Mouse (Mus musculus) lung, postnatal 4 days (tissue): ENCODE measurements around the gene Eif4g3.
"Not testable (repeated sequence)": the region's sequence is repeated elsewhere in the genome, so short reads cannot be mapped to it uniquely, and the experiment has no call there.

Experiments
- DNase-seq, 2 experiments: peaks; one replicate each; pipeline ENCODE4 v3.0.0; 2021

Eif4g3 gene

GRCm38 (mm10) chr4:138031828-138032227 lies 39.0 kb downstream of the Eif4g3 start:
- DNase-seq = peak; percentile 27 to 65

GRCm38 (mm10) chr4:138033871-138034270 lies 41.0 kb downstream of the Eif4g3 start:
- no peak for DNase-seq

GRCm38 (mm10) chr4:138035435-138036120 lies 42.8 kb downstream of the Eif4g3 start:
- no peak for DNase-seq

- no peak for DNase-seq
These were observed 44.3 kb downstream of the Eif4g3 start for GRCm38 (mm10) chr4:138037110-138037509.

GRCm38 (mm10) chr4:138037896-138038295 lies 45.1 kb downstream of the Eif4g3 start:
- DNase-seq = no peak

GRCm38 (mm10) chr4:138038365-138039274 lies 45.8 kb downstream of the Eif4g3 start:
- DNase-seq = no peak

GRCm38 (mm10) chr4:138039275-138039651 lies 46.4 kb downstream of the Eif4g3 start:
- no peak for DNase-seq

- DNase-seq = no peak
These were observed 47.8 kb downstream of the Eif4g3 start for GRCm38 (mm10) chr4:138040589-138040988.

GRCm38 (mm10) chr4:138041566-138042256 lies 48.9 kb downstream of the Eif4g3 start:
- DNase-seq = no peak

GRCm38 (mm10) chr4:138042257-138042589 lies 49.4 kb downstream of the Eif4g3 start:
- DNase-seq = no peak

GRCm38 (mm10) chr4:138042625-138043024 lies 49.8 kb downstream of the Eif4g3 start:
- no peak for DNase-seq

- no peak for DNase-seq
These were observed 52.1 kb downstream of the Eif4g3 start for GRCm38 (mm10) chr4:138044841-138045500.

GRCm38 (mm10) chr4:138045809-138046208 lies 53.0 kb downstream of the Eif4g3 start:
- no peak for DNase-seq

- no peak for DNase-seq
These were observed 53.5 kb downstream of the Eif4g3 start for GRCm38 (mm10) chr4:138046371-138046770.

- DNase-seq = no peak
These were observed 56.7 kb downstream of the Eif4g3 start for GRCm38 (mm10) chr4:138049547-138049946.

- no peak for DNase-seq
These were observed 58.7 kb downstream of the Eif4g3 start for GRCm38 (mm10) chr4:138051488-138051887.

- DNase-seq = no peak
These were observed 63.8 kb downstream of the Eif4g3 start for GRCm38 (mm10) chr4:138056658-138057057.

GRCm38 (mm10) chr4:138057196-138057754 lies 64.5 kb downstream of the Eif4g3 start:
- DNase-seq = not testable (repeated sequence)

GRCm38 (mm10) chr4:138061161-138061560 lies 68.3 kb downstream of the Eif4g3 start:
- no peak for DNase-seq

GRCm38 (mm10) chr4:138063372-138064265 lies 70.8 kb downstream of the Eif4g3 start:
- DNase-seq = no peak

GRCm38 (mm10) chr4:138064882-138065592 lies 72.2 kb downstream of the Eif4g3 start:
- DNase-seq = no peak
